Comparison of ENCODE assay signal across 8 mouse cellular contexts in the genomic region with DNA sequence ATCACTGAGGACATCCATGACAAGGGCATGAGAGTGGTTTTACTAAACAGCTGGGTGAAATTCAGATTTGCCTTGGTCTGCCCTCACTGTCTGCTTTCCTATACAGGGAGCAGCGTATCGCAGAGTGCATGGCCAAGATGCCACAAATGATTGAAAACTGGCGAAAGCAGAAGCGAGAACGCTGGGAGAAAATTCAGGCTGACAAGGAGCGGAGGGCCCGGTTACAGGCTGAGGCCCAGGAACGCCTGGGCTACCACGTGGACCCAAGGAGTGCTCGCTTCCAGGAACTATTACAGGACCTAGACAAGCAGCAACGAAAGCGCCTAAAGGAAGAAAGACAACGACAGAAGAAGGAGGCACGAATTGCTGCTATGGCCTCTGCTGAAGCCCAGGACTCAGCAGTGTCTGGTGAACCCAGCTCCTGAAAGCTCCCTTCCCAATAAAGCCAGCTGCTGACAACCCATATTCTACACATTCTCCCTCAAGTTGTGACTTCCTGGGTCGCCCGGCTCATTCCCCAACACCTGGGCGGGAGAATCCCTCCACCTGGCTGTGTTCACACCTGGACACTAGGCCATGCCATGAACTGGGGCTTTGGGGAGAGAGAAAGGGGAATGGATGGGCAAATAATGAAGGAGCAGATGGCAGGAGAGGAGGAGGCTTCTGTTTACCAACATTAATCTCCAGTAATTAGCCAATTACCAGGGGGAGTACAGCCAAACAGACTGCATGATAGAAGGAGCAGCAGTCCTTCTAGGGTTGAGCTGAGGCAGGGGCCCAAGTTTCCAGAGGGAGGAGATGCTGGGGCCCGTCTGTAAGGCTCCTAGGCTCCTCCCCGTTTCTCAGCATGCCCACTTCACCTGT. TPM values are rescaled to one million over a fixed set of nuclear protein-coding genes. Genes with fewer than 3 reads are reported as not detected.
DNase-seq lines count a peak whose midpoint lies in the region; ATAC-seq and TF ChIP-seq lines count a peak whose summit lies in the region.

No protein-coding gene starts in this region.

- H3K36me3 ChIP-seq in lung, embryonic 14.5 days (ENCODE audit: insufficient read depth) = peaks cover 58% of the 10 kb centered on the region
- H3K36me3 ChIP-seq in intestine, embryonic 15.5 days = peaks cover 44% of the 10 kb centered on the region
- peaks cover 51% of the 10 kb centered on the region for H3K36me3 ChIP-seq in neural tube, embryonic 15.5 days

- H3K27me3 ChIP-seq in lung, embryonic 14.5 days (ENCODE audit: insufficient read depth, low read length) = no peaks in the 10 kb centered on the region
- no peaks in the 10 kb centered on the region for H3K27me3 ChIP-seq in intestine, embryonic 15.5 days (replicated peaks)
- no peaks in the 10 kb centered on the region for H3K27me3 ChIP-seq in neural tube, embryonic 15.5 days (replicated peaks)

- no peak overlapping the region for H3K4me2 ChIP-seq in lung, embryonic 14.5 days
- H3K4me2 ChIP-seq in intestine, embryonic 15.5 days (replicated peaks) = no peak overlapping the region
- no peak overlapping the region for H3K4me2 ChIP-seq in neural tube, embryonic 15.5 days

- no peak for TF ChIP-seq CTCF in lung, embryonic 14.5 days (IDR thresholded peaks at IDR 0.05; ENCODE audit: low read depth)

- H3K4me1 ChIP-seq in lung, embryonic 14.5 days (ENCODE audit: insufficient read depth) = peaks cover 13% of the 10 kb centered on the region
- peaks cover 21% of the 10 kb centered on the region for H3K4me1 ChIP-seq in intestine, embryonic 15.5 days (replicated peaks)
- peaks cover 46% of the 10 kb centered on the region for H3K4me1 ChIP-seq in neural tube, embryonic 15.5 days

- H3K9me3 ChIP-seq in lung, embryonic 14.5 days (ENCODE audit: low read depth, low read length) = no peaks in the 10 kb centered on the region
- no peaks in the 10 kb centered on the region for H3K9me3 ChIP-seq in intestine, embryonic 15.5 days
- no peaks in the 10 kb centered on the region for H3K9me3 ChIP-seq in neural tube, embryonic 15.5 days (replicated peaks)

- 0 out of 2 replicates have a peak, but pooled peaks have one; percentile 11 for ATAC-seq in lung, embryonic 14.5 days (ENCODE audit: insufficient read depth)
- ATAC-seq in intestine, embryonic 15.5 days = no peak
- no peak for ATAC-seq in neural tube, embryonic 15.5 days (ENCODE audit: low FRiP score)

- no peak overlapping the region for H3K9ac ChIP-seq in lung, embryonic 14.5 days
- H3K9ac ChIP-seq in intestine, embryonic 15.5 days = peak overlapping the region; percentile 8; the same call in 1 of the 2 replicates
- H3K9ac ChIP-seq in neural tube, embryonic 15.5 days (replicated peaks) = no peak overlapping the region

- H3K27ac ChIP-seq in lung, embryonic 14.5 days (ENCODE audit: low read depth) = peak overlapping the region; percentile 18; the same call in 1 of the 2 replicates
- H3K27ac ChIP-seq in intestine, embryonic 15.5 days = 0 out of 2 replicates have a peak overlapping the region, but pooled peaks have one; percentile 44
- peak overlapping the region; percentile 96; the same call in 1 of the 2 replicates for H3K27ac ChIP-seq in neural tube, embryonic 15.5 days (replicated peaks)

- WGBS in lung, embryonic 14.5 days = 81% methylated on average over 19 of the region's 19 CpGs
- WGBS in intestine, embryonic 15.5 days = 85% methylated on average over 19 of the region's 19 CpGs
- WGBS in neural tube, embryonic 15.5 days = 82% methylated on average over 19 of the region's 19 CpGs

- 0 out of 2 replicates have a peak overlapping the region, but pooled peaks have one; percentile 9 for H3K4me3 ChIP-seq in lung, embryonic 14.5 days (ENCODE audit: low read depth, low read length)
- no peak overlapping the region for H3K4me3 ChIP-seq in intestine, embryonic 15.5 days (replicated peaks)
- H3K4me3 ChIP-seq in neural tube, embryonic 15.5 days (replicated peaks) = no peak overlapping the region

- peak; percentile 51 for DNase-seq in cerebellum, adult 11-12 months
- no peak for DNase-seq in cerebellum, adult 9-11 months
- DNase-seq in lung, embryonic 14.5 days = no peak
- no peak for DNase-seq in lung, postnatal 4 days
- DNase-seq in T-cell, adult 2 months (ENCODE audit: low spot score) = no peak
- DNase-seq in kidney, postnatal 4 days = no peak

RNA-seq across cellular contexts. Expression of gene Gadd45gip1, which starts 2.9 kb away (rescaled TPM):
- 44.2 and 45.0 TPM in 2 replicates for polyA plus RNA-seq in lung, embryonic 14.5 days (2014; fragmentation: Nextera tagmentation; extraction: Ambion mirVana)
- polyA plus RNA-seq in intestine, embryonic 15.5 days (2015; fragmentation: Nextera tagmentation; extraction: Ambion mirVana) = 61.7 and 62.6 TPM in 2 replicates
- polyA plus RNA-seq in neural tube, embryonic 15.5 days (2015; fragmentation: Nextera tagmentation; extraction: Ambion mirVana) = 44.3 and 45.1 TPM in 2 replicates

RNA-seq across cellular contexts. Expression of gene Rad23a, which starts 6.2 kb away (rescaled TPM):
- 118 and 123 TPM in 2 replicates for polyA plus RNA-seq in lung, embryonic 14.5 days (2014; fragmentation: Nextera tagmentation; extraction: Ambion mirVana)
- polyA plus RNA-seq in intestine, embryonic 15.5 days (2015; fragmentation: Nextera tagmentation; extraction: Ambion mirVana) = 102 and 106 TPM in 2 replicates
- polyA plus RNA-seq in neural tube, embryonic 15.5 days (2015; fragmentation: Nextera tagmentation; extraction: Ambion mirVana) = 71.3 and 98.0 TPM in 2 replicates

RNA-seq across cellular contexts. Expression of gene Dand5, which starts 11.6 kb away (rescaled TPM):
- polyA plus RNA-seq in lung, embryonic 14.5 days (2014; fragmentation: Nextera tagmentation; extraction: Ambion mirVana) = 4.5 and 4.6 TPM in 2 replicates
- 4.5 and 5.3 TPM in 2 replicates for polyA plus RNA-seq in intestine, embryonic 15.5 days (2015; fragmentation: Nextera tagmentation; extraction: Ambion mirVana)
- 15.7 and 17.2 TPM in 2 replicates for polyA plus RNA-seq in neural tube, embryonic 15.5 days (2015; fragmentation: Nextera tagmentation; extraction: Ambion mirVana)

RNA-seq across cellular contexts. Expression of gene Calr, which starts 12.5 kb away (rescaled TPM):
- 886 and 920 TPM in 2 replicates for polyA plus RNA-seq in lung, embryonic 14.5 days (2014; fragmentation: Nextera tagmentation; extraction: Ambion mirVana)
- 1,038 and 1,157 TPM in 2 replicates for polyA plus RNA-seq in intestine, embryonic 15.5 days (2015; fragmentation: Nextera tagmentation; extraction: Ambion mirVana)
- polyA plus RNA-seq in neural tube, embryonic 15.5 days (2015; fragmentation: Nextera tagmentation; extraction: Ambion mirVana) = 730 and 802 TPM in 2 replicates

RNA-seq across cellular contexts. Expression of gene Farsa, which starts 22.6 kb away (rescaled TPM):
- 92.9 and 103 TPM in 2 replicates for polyA plus RNA-seq in lung, embryonic 14.5 days (2014; fragmentation: Nextera tagmentation; extraction: Ambion mirVana)
- polyA plus RNA-seq in intestine, embryonic 15.5 days (2015; fragmentation: Nextera tagmentation; extraction: Ambion mirVana) = 83.1 and 92.7 TPM in 2 replicates
- 105 and 108 TPM in 2 replicates for polyA plus RNA-seq in neural tube, embryonic 15.5 days (2015; fragmentation: Nextera tagmentation; extraction: Ambion mirVana)

Comparison
In these comparisons a context has a peak if more than half of its experiments do, and no peak if none do; other contexts are left out.
1. H3K27ac ChIP-seq: peak in every context shown above with its lines; median percentile 96 in neural tube, embryonic 15.5 days; 44 in intestine, embryonic 15.5 days; 18 in lung, embryonic 14.5 days.